Mouse (Mus musculus) olfactory bulb, adult 2 months (tissue): ENCODE results near the gene Tarbp1. TPM values are rescaled to one million over a fixed set of nuclear protein-coding genes. Genes with fewer than 3 reads are reported as not detected.
"Not testable (repeated sequence)": the region's sequence is repeated elsewhere in the genome, so short reads cannot be mapped to it uniquely, and the experiment has no call there.

ENCODE experiments used
- H3K27ac ChIP-seq: fragments of 200-500 bp; 2 replicates; pipeline ENCODE4 v1.5.1; 2012; ENCODE audit warnings: low read depth, low read length; ENCODE audit not compliant: insufficient read depth
- H3K4me1 ChIP-seq: fragments of 200-500 bp; 2 replicates; pipeline ENCODE4 v1.6.1; 2012; ENCODE audit warnings: low read length; ENCODE audit not compliant: control insufficient read depth, insufficient read depth
- H3K4me3 ChIP-seq: fragments of 200-500 bp; 2 replicates; pipeline ENCODE4 v1.5.1; 2012; ENCODE audit warnings: mild to moderate bottlenecking, low read depth, low read length, moderate library complexity; ENCODE audit not compliant: insufficient read depth
- CTCF ChIP-seq: fragments of 200-500 bp; IDR thresholded peaks from 2 replicates; pipeline ENCODE4 v1.5.1; 2012; ENCODE audit warnings: low read depth, mild to moderate bottlenecking, low read length, moderate library complexity; ENCODE audit not compliant: insufficient read depth
- POLR2A ChIP-seq: fragments of 200-500 bp; IDR thresholded peaks from 2 replicates; pipeline ENCODE4 v1.6.1; 2012; ENCODE audit warnings: mild to moderate bottlenecking, low read depth, low read length, moderate library complexity; ENCODE audit not compliant: insufficient read depth
- WGBS: fragments of 180-500 bp; shearing (Covaris S2); methylation state at CpG from one replicate; pipeline ENCODE4 v1.1.7; 2018; 5-methylcytosine and 5-hydroxymethylcytosine counted together
- polyA plus RNA-seq: library from polyadenylated mRNA; stranded (reverse); fragments of >200 nt; gene quantifications from 2 replicates; pipeline ENCODE4 v1.2.4, GENCODE M21; 2012; ENCODE audit warnings: low replicate concordance; ENCODE audit not compliant: missing spikeins, insufficient read depth, insufficient read length

Tarbp1 gene
- polyA plus RNA-seq, 1 experiment: not detected

DNA sequence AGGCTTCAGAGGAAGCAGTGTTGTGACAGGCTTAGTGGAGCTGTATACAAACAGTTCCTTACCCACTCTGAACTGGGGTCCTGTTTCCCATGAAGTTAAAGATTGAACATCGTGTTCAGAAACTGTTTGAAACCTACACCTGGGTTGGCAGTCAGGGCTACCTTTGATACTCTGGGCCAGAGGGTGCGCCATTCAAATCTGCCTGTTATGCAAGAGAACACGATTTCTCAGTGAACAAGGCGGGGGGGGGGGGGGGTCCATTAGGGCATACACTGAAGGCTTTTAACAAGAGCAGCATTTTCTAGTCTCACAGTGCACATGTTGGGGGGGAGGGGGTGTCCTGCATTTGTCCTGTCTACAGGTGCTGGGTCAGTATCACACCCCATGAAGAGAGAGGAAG is 50.7 kb downstream of the Tarbp1 start:
- Histone ChIP-seq H3K27ac (no peak overlapping the region), H3K4me1 (peaks cover 5% of the 10 kb centered on the region), H3K4me3 (no peak overlapping the region)
- TF ChIP-seq CTCF: no peak
- TF ChIP-seq POLR2A: no peak
- 77% methylated on average over 4 of the region's 4 CpGs for WGBS

DNA sequence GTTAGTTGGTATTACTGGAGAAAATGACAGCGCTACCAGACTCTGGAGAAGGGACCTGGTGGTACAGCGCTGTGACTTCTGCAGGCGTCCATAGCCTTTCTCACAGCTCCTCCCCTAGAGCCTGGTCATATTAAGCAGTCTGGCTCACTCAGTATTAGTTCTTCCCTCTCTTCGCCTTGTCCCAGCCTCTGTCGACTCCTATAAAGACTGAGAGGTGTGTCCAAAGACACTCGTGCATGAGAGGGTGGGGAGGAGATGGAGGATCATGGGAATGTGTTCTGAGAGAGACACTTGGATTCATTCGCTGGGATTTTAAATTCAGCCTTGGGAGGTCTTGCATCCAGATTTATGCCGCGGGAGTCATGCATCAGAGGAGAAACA is 52.0 kb downstream of the Tarbp1 start:
- Histone ChIP-seq H3K4me3 (peak overlapping the region; percentile 91), H3K4me1 (peaks cover 8% of the 10 kb centered on the region), H3K27ac (peak overlapping the region; percentile 91)
- no peak; the same call in 1 of the 2 replicates for TF ChIP-seq POLR2A
- no peak for TF ChIP-seq CTCF
- 2% methylated on average over 9 of the region's 9 CpGs for WGBS

DNA sequence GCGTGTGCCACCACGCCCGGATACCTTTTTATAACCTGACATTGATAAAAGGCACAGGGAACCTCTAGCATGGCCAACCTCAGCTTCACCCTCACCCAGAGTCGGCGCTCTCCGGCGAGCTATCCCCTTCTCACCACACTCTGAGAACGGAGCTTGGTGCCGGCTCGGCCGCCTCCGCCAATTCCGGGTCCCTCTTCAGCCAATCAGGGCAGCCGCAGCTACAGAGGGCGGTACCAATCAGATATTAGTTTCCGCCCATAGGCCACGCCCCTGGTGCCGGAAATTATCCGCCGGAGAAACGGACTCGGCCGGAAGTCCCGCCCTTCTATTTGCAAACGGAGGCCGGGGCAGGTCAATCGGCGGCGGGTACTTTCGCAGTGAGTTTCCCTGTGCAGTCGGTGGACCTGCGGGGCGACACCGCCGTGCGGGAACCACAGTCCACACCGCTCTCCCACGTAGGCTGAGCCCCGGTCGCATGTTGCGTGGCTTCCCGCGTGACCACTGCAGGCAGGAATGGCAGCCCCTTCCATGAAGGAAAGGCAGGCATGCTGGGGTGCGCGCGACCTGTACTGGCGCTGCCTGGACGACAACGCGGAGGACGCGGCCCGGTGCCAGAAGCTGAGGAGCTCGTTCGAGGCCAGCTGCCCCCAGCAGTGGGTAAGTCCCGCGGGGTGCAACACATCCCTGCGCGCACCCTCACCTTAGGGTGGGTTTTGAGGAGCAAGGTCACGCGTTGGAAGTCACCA is 52.5 kb downstream of the Tarbp1 start, which contains the start of gene Coa6:
Gene Coa6, plus strand, starts transcription at position 342 of the 746 bp plus-strand sequence.
- Histone ChIP-seq H3K4me3 (peak within 1 kb of the TSS; percentile 91), H3K27ac (peak within 1 kb of the TSS; percentile 91), H3K4me1 (peaks cover 8% of the 10 kb centered on the region)
- WGBS: under 1% methylated on average over 61 of the region's 61 CpGs
- TF ChIP-seq POLR2A (no peak), CTCF (no peak)

DNA sequence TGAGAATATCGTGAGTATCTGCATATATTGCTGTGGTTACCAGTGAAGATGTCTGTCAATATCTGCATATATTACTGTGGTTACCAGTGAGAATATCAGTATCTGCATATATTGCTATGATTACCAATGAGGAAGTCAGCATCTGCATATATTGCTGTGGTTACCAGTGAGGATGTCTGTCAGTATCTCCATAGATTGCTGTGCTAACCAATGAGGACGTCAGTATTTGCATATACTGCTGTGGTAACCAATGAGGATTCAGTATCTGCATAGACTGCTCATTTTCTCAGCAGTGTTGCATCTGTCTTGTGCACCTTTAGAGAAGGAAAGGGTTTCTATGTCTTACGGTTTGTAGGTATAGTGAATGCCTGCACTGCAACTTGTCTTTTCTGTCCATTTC is 54.0 kb downstream of the Tarbp1 start:
- TF ChIP-seq POLR2A: no peak
- TF ChIP-seq CTCF: no peak
- H3K27ac ChIP-seq: no peak overlapping the region
- H3K4me3 ChIP-seq: no peak overlapping the region
- WGBS: 79% methylated on average over 3 of the region's 3 CpGs
- H3K4me1 ChIP-seq: peaks cover 8% of the 10 kb centered on the region

DNA sequence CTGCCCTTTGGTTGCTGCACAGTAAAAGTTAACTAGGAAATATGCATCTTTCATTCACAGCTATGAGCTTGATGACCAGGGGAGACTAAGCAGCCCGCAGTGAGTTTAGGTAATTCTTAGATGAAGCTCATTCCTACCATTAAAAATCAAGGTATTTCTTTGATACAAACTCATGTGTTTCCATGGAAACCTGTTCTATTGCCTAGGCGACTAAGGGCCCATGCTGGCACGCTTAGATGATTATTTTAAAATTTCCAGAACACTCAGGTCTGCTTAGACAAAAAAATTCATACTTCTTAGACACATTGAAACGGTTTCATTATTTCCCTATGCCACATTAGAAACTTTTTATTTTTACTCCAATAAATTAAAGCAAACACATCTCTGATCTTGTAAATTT is 69.8 kb downstream of the Tarbp1 start:
- Histone ChIP-seq H3K27ac (no peak overlapping the region), H3K4me1 (no peaks in the 10 kb centered on the region), H3K4me3 (no peak overlapping the region)
- WGBS: 58% methylated on average over 4 of the region's 4 CpGs
- no peak for TF ChIP-seq POLR2A
- TF ChIP-seq CTCF: no peak

DNA sequence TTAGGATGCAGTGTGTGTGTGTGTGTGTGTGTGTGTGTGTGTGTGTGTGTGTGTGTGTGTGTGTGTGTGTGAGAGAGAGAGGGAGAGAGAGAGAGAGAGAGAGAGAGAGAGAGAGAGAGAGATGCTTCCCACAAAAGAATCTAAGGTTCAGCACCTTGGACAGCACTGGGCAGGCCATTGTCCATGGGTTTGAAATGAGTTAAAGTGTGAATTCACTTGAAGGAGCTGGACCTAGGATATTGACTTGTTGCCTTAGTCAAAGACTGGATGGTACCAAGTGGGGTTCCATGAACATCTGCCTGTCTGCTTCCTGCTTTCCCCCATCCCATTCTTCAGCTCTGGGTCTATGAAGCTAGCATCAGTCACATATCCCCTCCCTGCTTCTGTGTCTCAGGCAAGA is 70.3 kb downstream of the Tarbp1 start:
- H3K27ac ChIP-seq, H3K4me3 ChIP-seq, H3K4me1 ChIP-seq: not testable (repeated sequence)

DNA sequence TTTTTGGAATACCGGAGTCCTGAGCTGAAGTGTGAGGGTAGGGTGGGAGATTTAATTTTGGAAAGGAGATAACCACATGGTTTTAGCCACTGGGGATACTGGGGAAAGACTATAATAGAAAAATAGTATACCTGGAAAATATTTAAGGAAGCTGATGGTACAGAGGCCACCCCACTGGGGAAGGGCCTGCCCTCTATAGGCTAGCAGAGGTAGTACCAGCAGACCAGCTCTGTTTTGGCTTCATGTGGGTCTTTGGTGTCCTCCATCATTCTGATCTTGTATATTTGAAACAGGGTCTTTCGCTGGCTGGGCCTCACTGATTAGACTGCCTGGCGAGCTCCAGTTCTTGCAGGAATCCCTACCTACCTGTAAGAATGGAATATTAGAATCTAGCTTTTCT is 76.5 kb downstream of the Tarbp1 start:
- peaks cover 4% of the 10 kb centered on the region for H3K4me1 ChIP-seq
- no peak overlapping the region for H3K27ac ChIP-seq
- TF ChIP-seq POLR2A (no peak), CTCF (no peak)
- 78% methylated on average over 3 of the region's 3 CpGs for WGBS
- H3K4me3 ChIP-seq: no peak overlapping the region

DNA sequence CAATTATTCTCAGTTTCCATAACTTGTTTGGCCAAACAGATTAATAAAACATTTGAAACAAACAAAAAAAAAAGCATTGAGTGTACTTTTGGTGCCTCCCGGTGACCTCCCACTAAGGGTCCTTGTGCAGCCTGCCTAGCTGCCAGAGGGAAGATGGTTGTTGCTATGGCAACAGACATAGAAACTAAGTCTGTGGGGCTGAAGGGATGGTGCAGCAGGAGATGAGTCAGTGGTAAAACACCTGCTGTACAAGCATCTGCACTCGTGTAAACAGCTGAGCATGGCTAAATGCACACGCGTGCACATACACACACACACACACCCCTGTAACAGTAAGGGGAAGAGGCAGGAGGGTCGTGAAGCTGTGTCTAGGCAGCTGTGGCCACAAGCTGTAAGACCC is 78.9 kb downstream of the Tarbp1 start:
- TF ChIP-seq POLR2A (no peak), CTCF (no peak)
- Histone ChIP-seq H3K4me3 (no peak overlapping the region), H3K4me1 (peaks cover 6% of the 10 kb centered on the region), H3K27ac (peak overlapping the region; percentile 83)
- WGBS: 19% methylated on average over 5 of the region's 5 CpGs

DNA sequence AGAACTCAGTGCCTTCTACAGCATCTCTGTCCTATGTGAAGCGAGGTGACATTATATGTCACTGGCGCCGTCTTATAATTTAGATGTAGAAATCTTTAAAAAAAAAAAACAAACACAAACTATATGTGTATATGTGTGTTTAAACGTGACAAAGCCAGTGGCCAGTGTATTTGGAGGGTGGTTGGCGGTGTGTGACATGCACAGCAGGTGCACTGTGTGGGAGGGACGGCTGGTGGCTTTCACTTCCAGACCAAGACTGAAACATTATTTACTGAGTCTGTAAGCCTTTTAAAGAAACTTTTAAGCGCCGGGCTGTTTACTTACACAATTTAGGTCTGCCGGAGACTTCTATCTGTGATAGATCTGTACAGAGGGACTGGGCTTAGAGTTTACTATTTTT is 79.5 kb downstream of the Tarbp1 start:
- WGBS: 52% methylated on average over 9 of the region's 9 CpGs
- Histone ChIP-seq H3K4me3 (no peak overlapping the region), H3K27ac (no peak overlapping the region), H3K4me1 (peaks cover 6% of the 10 kb centered on the region)
- TF ChIP-seq POLR2A: no peak
- TF ChIP-seq CTCF: no peak

DNA sequence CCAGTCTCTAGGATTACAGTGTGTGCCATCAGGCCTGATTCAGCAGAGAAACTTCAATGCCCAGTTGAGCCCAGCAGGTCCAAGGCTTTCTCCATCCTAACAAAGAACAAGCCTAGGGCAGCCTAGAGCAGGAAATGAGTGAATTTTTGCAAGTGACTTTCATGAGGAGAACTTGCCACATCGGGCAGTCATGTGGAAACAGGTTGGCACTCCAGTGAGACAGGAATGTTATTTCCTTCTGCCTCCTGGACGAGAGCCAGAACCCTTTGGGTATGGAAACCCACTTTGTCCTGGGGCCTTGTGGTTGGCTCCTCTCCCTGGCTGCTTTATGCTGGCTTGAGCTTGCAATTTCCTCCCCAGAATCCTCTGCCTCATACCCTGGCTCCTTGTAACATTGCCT is 83.3 kb downstream of the Tarbp1 start:
- TF ChIP-seq CTCF (no peak), POLR2A (no peak)
- peaks cover 6% of the 10 kb centered on the region for H3K4me1 ChIP-seq
- 40% methylated on average over 2 of the region's 2 CpGs for WGBS
- H3K27ac ChIP-seq: no peak overlapping the region
- H3K4me3 ChIP-seq: no peak overlapping the region
